Mouse (Mus musculus) left cerebral cortex, postnatal 25 days (tissue): Measurements from ENCODE around the gene Gcnt3. TPM values are rescaled to one million over a fixed set of nuclear protein-coding genes. Genes with fewer than 3 reads are reported as not detected.

ENCODE experiments used
- DNase-seq, 2 experiments: peaks; one replicate each; pipeline ENCODE4 v3.0.0; 2022; ENCODE audit warnings: low spot score in 2 of 2, mixed read lengths in 1 of 2
- intact Hi-C: fragments of 180-260 bp; cut with DNase I; formaldehyde crosslinking; loops from one replicate; pipeline ENCODE4 v1.15.1; 2025
- total RNA-seq, 2 experiments: library from RNA; stranded (reverse); gene quantifications; 2 replicates each; pipeline ENCODE4 v1.2.3; 2021

The Gcnt3 gene
- total RNA-seq, result not detected

DNA sequence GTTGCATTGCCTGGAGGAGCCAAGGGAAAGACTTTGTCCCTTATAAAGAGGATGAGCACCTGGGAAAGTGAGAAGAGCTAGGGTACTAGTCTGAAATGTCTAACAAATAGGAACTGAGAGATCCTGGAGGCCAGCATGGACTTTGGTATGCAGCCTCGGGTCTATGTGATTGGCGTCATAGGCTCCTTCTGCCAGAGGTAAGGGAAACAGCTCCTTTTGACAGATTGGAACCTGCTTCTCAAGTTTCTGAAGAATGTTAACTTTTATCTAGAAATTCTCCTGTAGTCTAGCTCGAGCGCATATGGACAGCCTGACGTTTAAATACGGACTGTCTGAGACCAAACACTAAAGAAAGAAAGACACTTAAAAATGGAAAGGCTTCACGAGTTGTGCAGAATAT, at the start of gene Gcnt3:
TSS of gene Gcnt3 (minus strand) at position 101 of the 400 bp plus-strand sequence.
- no peak for DNase-seq
- intact Hi-C loops, result no loop called here

DNA sequence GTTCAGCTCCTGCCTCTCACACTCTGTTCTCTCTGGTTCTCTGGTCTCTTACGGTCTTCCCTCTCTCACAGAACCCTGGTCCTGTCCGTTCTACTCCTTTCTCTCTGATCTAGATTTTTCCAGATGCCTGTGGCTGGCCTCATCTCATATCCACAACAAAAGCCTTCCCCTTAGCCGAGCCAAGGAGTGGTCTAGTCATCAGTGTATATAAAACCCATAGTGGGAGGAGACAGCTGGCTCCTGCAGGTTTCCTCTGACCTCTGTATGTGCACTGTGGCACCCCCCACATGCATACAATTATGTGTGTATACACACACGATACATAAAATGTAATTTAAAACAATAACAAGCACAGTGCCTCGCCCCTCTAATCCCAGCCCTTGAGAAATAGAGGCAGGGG, 49.5 kb upstream of the Gcnt3 start:
- intact Hi-C loops, result no loop called here
- DNase-seq, result no peak

DNA sequence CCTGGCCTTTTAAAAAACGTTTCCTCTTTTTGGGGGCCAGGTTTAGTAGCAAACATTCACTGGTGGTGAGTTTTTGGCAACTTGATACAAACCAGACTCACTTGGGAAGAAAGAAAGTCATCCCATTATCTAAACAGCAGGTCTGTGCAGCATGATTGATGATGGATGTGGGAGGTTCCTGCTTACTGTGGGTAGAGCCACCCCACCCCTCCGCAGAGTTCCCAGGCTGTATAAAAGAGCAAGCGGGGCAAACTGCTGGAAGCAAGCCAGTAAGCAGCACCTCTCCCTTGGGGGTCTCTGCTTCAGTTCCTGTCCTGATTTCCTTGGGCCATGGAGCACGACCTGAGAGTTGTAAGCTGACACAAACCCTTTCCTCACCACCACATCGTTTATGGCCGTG, 48.2 kb upstream of the Gcnt3 start:
- DNase-seq, result no peak
- intact Hi-C loops, result no loop called here

DNA sequence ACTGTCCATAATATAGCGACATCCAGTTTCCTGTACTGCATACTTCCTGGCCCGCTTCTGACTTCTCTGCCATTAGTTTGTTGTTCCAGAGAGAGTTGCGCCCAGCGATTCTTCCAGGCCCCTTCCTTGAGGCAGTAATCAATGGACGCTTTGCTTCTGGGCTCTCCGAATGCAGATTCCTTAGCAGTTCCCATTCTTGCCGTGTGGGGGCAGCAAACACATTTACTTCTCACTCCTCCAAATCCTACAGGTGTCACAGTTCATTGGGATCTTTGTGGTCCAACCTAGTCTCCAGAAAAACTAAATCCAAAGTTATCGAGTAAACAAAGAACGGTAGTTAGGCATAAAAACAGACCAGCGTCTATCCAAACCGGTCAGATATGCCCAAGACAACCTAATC, 46.2 kb upstream of the Gcnt3 start:
- intact Hi-C loops, result no loop called here
- DNase-seq, result peak; percentile 68 to 82

DNA sequence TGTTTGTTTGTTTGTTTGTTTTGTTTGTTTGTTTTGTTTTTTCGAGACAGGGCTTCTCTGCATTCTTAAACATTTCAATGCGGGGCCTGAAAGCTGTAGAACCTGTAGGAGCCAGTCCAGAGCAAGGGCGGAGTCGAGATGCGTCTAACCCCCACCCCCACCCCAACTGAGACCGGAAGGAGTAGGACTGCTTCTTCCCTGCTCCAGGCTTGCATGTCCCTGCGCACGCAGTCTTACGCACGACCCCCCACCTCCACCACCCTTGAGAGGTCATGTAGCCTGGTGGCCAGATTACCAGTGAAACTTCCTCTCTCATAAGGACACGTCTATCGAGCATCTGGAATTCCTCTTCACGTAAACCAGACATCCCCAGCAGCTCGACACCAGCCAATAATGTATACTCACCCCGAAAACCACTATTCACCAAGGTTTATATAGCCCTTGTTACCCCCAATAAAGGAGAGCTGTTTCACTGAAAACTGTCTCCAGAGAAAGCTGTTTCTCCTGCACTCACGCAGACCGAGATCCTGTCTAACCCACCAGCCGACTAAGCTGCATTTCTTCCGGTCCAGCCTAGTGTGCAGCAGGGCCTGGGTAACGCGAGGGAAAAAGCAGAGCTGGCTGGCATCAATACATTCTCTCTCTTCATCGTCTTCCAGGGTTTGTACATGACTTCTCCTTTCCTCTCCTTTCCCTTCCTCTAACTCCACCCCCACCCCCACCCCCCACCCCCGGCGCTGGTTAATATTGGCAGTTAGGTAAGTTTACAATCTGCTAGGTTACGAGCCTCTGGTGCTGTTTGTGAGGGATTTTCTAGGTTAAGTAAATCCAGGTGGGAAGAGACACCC, 44.7 kb upstream of the Gcnt3 start:
- intact Hi-C loops, result no loop called here
- no peak for DNase-seq

DNA sequence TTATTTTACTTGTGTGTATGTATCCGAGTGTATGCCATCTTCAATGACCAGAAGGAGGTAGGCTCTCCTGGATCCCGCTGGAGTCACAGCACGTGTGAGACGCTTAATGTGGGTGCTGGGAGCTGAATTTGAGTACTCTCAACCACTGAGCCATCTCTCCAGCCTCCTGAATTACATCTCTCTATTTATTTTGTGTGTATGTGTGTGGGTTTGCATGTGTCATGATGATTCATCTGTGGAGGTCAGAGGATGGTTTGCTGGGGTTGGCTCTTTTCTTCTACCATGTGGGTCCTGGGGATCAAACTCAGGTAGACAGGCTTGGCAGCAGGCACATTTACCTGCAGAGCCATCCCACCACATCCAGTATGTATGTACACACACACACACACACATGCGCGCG, 43.9 kb upstream of the Gcnt3 start:
- intact Hi-C loops, result no loop called here

DNA sequence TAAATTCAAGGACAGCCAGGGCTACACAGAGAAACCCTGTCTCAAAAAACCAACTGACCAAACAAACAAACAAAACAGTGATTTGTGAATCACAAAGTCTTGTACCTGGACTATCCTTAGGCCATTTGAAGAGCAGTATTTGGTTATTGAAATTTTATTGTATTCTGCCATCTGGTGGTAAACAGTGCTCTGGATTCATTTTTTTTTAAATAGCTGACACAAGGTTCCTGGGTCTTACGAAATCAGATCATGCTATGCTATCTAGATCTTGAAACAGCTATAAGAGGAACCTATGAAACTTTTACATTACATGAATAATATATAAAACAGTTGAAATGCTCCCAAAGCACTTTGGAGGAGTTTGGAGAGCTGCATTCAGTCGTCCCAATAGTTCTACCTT, 43.1 kb upstream of the Gcnt3 start:
- DNase-seq, result no peak
- intact Hi-C loops, result no loop called here

More for the DNA sequence above, 43.9 kb upstream of the Gcnt3 start:
- DNase-seq, result no peak

DNA sequence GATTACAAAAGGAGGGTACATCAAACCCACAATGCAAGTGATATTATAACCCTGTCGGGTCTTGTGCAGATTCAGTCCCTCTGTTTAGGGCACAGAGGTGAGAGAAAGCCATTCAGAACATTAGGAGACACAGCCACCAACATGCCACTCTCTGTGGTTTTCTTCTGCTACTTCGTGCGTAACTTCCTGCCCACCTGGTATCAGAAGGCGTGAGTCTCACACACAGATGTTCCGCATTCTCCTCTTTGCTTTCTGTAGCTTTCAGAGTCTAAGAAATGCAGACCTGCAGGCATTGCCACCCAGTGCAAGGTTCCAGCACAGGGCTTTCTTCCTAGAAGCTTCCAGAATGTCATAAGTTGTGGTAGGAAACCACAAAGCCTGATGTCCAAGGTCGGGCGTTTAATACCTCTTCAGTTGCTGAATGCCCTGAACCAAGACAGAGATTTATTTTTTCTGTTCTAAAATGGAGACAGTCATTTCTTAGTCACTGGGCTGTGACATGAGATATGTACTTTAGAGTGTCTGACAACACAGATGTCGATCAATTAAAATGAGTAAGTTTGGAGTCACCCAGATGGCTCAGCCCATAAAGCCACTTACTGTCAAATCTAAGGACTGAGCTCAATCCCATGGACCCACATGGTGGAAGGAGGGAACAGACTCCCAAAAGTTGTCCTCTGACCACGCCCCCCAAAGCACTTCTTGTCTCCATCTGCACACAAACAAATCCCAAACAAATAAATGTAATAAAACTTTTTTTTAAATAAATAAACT, 42.3 kb upstream of the Gcnt3 start:
- intact Hi-C loops, result no loop called here
- no peak for DNase-seq

DNA sequence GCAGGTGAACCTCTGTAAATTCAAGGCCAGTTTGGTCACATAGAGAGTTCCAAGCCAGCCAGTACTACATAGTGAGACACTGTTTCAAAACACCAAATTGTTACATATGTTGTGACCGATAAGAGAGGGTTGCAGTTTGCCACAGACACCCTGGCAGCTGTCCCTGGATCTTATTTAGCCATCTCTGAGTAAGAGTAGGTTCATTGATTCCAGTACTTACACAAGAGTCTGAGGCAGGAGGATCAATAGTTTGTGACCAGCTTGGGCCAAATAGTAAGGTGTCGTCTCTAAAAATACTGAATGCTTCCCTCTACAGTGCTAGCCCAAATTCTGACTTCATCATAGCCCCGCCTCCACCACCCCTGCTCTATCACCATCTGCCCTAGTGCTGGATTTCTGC, 40.1 kb upstream of the Gcnt3 start:
- intact Hi-C loops, result loop anchor here (10.0 kb wide), 1 partner anchor 437 kb away; no protein-coding TSS in a partner anchor
- DNase-seq, result no peak

DNA sequence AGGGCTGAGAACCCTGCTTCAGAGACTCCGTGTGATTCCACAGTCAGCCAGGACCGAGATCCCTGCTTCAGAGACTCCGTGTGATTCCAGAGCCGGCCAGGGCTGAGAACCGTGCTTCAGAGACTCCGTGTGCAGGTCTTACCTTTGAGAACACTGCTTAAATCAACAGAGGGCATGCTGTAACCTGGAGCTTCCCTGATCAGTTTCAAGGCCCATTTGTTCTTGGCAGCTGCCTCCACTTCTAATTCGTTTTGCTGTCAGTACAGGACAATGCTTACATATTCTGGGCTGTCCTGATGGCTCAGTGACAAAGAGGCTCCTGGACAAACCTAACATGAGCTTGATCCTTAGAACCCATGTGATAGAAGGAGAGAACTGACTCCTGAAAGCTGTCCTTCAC, 39.3 kb upstream of the Gcnt3 start:
- DNase-seq, result no peak
- intact Hi-C loops, result loop anchor here (10.0 kb wide), 1 partner anchor 438 kb away; no protein-coding TSS in a partner anchor

DNA sequence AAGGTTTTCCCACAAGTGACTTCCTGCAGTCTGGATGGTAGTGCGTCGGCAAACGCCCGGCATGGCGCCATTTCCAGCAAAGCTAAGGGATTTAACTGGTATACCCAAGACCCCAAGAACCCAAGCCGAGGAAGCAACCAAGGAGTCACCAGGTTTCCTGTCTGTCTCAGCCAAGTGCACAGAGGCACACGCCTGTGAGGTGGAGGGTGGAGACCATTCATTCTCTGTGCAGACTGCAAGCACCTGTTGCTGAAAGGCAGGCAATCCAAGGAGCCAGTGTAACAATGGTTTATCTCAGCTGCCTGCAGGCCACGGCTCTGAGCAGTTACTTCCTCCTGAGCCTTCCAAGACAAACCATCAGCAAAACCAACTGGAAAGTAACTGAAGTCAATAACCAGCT, 34.5 kb upstream of the Gcnt3 start:
- DNase-seq, result no peak
- intact Hi-C loops, result loop anchor here (10.0 kb wide), 1 partner anchor 442 kb away; no protein-coding TSS in a partner anchor

DNA sequence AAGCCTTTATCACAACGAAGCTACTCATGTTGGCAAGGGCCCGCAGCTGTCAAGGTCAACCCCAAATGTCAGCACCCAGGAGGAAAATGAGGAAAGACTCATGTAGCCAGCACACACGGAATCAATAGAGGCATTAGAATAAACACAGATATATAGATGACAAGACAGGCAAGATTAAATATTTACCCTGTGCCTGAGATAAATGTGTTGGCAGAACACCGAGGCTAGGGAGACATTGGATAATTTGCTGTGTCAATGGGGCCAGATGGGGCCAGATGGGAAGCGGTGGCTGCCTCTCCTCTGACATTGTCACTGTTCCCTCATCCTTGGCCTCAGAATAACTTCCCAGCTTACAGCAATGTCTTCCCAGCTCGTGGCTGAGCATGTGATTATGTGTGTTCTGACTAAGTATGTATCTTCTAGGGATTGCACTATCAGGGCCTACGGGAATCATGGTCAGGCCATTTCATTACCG, 32.1 kb upstream of the Gcnt3 start:
- intact Hi-C loops, result loop anchor here (10.0 kb wide), 1 partner anchor 445 kb away; no protein-coding TSS in a partner anchor
- no peak for DNase-seq

DNA sequence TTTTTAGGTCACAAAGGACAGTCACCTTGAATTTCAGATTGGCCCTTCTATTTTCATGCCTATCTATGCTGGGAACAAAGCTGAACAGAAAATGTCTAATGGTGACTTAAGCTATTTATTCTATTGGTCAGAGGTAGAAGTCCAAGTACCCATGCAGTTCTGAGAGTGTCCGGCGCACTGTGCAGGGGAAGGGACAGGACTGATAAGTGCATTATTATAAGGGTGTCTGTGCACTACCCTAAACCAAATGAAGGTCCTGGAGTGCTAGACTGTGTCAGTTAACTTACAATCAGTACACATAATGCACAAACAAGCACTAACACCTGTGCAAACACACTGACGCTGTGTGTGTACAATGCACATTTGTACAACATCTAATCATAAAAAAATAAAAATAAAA, 29.6 kb upstream of the Gcnt3 start:
- intact Hi-C loops, result no loop called here
- no peak for DNase-seq

DNA sequence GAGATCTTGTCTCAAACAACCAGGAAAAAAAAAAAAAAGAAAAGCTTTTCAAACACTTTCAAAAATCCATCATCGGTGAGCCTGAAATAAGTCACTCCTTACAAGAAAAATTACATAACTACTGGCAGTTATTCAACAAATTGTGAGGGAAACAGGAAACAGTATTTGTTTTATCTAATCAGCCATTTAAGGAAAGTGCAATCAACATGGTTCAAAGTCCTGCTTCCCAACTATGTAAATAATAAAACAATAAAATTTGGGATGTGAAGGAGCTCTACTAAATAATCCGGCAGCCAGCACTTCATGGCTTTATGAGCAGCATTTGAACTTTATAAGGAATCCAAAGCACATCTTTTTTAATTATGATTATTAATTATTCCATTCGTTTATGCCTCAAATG, 24.1 kb upstream of the Gcnt3 start:
- intact Hi-C loops, result no loop called here

DNA sequence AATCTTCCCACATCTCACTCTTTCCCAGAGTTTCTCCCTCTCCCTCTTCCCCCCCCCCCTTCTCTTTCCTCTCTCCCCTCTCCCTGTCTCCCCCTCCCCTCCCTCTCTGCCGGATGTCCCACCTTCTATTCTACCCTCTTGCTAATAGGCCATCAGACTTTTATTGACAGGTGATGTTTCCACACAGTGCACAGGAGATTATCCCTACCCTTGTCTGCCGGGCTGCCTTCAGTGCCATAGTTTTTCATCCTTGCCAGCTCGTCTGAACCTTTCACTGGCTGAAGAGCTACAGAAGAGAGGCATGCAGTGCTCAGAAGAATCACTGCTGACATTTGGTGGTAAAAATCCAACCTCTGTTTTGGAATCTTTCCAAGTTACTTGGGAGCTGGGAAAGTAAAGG, 15.5 kb upstream of the Gcnt3 start:
- no peak for DNase-seq
- intact Hi-C loops, result no loop called here

More for the DNA sequence above, 24.1 kb upstream of the Gcnt3 start:
- DNase-seq, result no peak

DNA sequence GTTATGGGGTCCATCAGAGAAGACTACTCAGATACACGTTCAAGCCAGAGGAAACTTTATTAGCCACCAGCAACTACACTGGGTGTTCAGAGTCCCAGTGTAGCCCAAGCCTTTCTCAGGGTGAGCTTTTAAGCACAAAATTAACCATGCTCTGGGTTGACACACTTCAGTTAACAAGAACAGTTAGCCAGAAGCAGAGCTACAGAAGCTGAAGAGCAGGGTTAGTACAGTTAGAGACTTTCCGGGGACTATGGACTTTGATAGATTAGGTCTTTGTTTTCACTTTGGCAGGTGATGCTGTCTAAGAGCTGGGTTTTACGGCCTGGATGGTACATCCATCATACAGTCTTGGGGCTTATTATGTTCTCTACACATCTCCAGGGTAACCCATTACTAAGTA, 14.8 kb upstream of the Gcnt3 start:
- intact Hi-C loops, result no loop called here
- DNase-seq, result no peak

DNA sequence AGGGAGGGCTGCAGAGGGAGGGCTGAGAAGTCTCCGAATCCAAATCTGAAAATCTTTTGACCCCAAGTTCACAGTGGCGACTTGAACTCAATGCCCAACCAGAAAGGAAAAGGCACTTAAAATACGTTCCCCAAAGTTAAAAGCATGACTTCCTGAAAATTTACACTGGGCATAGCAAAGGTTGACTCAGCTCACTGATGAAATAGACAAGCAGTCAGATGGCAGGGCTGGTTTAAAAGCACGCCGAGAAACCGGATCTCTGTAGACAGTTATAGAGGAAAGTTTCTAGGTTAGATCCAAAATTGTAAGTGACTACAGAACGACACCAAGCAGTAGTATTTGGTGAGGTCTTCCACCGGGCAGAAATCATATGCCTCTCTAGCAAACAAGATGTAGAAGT, 12.0 kb upstream of the Gcnt3 start:
- intact Hi-C loops, result no loop called here
- DNase-seq, result no peak

DNA sequence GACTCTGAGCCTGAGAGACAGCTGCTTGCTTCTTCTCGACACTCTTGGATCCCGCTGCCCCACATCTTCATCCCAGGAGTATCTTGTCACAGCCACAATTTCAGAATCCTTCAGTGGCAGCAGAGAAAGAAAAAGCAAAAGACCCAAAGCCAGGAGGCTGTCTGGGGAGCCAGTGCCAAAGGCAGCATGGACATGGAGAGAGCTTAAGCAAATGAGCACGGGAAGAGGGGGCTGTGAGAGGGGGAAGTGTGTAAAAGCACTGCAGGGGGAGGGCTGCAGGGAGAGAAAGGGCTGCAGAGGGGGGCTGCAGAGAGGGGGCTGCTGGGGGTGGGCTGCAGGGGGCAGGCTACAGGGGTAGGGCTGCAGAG, 11.5 kb upstream of the Gcnt3 start:
- DNase-seq, result no peak
- intact Hi-C loops, result no loop called here

DNA sequence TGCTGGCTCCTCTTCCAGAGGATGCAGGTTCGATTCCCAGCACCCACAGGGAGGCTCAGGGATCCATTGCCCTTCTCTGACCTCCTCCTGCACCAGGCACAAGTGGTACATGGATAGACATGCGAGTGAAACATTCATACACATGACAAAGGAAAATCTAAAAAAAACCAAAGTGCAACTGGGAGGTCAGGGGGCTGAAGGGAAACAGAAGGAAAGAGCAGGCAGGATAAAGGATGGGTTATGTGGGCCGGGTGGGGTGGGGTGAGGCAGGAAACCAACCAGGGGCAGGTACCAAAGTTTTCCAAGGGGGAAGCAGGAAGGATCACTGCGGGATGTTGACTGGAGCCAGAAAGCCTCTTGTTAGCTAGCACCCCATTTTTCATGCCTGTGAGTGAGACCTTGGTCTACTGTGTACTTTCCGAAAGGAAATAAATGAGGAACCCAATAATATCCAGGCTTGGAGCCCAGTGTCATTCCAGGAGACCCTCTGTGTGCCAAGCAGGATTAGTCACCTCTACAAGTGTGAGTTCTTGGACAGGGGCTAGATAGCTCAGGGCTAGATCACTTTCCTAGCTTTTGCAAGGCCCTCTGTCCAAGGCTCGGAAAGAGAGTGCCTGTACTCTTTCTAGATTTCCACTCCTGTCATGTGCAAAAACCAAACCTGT, 11.0 kb upstream of the Gcnt3 start:
- no peak for DNase-seq
- intact Hi-C loops, result no loop called here

DNA sequence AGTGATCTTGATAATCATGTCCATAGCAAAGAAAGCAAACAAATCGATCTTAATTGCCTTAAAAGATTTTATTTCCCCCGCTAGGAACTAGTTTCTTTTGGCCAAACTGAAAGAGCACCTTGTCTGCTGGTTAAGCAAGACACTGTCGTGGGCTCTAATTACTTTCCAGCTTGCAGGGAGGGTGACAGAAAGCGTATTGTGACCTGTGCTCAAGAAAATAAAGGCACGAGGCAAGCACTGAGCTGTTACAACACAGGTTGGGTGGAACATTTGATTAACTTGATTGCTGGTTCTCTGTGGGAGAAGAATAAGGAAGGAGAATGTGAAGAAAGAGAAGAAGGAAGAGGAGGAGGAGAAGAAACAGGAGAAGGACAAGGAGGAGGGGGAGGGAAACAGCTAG, 10.4 kb upstream of the Gcnt3 start:
- intact Hi-C loops, result no loop called here
- no peak for DNase-seq
